Mouse (Mus musculus) stomach, postnatal 0 days (tissue): ENCODE results near the gene Ikbke.

ENCODE experiments used
- CTCF ChIP-seq: IDR thresholded peaks from 2 replicates; pipeline ENCODE4 v1.5.1; 2016; ENCODE audit warnings: antibody characterized with exemption, low read depth, mild to moderate bottlenecking, moderate library complexity
- EP300 ChIP-seq: optimal IDR thresholded peaks from 2 replicates; pipeline ENCODE3; 2016; ENCODE audit warnings: antibody characterized with exemption

- TF ChIP-seq CTCF: no peak
- TF ChIP-seq EP300: no peak
These were observed 30.9 kb upstream of the Ikbke start for GRCm38 (mm10) chr1:131310237-131310818.
